Mouse (Mus musculus) layer of hippocampus, adult 2 months (tissue): ENCODE results near the gene Sidt2. TPM values are rescaled to one million over a fixed set of nuclear protein-coding genes. Genes with fewer than 3 reads are reported as not detected.

Source experiments
- DNase-seq, 2 experiments: peaks; one replicate each; pipeline ENCODE4 v3.0.0; 2022; ENCODE audit warnings: low spot score in 2 of 2
- H3K27ac ChIP-seq: fragments of 200-600 bp; 2 replicates; pipeline ENCODE4 v1.8.1; 2022
- H3K4me3 ChIP-seq: fragments of 200-600 bp; 2 replicates; pipeline ENCODE4 v1.8.1; 2022; ENCODE audit warnings: mild to moderate bottlenecking
- CTCF ChIP-seq: fragments of 200-600 bp; conservative IDR thresholded peaks from 2 replicates; pipeline ENCODE4 v1.8.1; 2022; ENCODE audit warnings: antibody characterized with exemption, mild to moderate bottlenecking, moderate library complexity
- total RNA-seq, 2 experiments: library from RNA; stranded (reverse); gene quantifications; 2 replicates each; pipeline ENCODE4 v1.2.3; 2021

Sidt2 gene
- total RNA-seq, 2 experiments from 2014 or later: 78.3 to 80.8 TPM

- no peak overlapping the region for H3K4me3 ChIP-seq
- no peak for TF ChIP-seq CTCF
- DNase-seq: peak in 1 of 2 experiments; percentile 42
- no peak overlapping the region; the same call in 1 of the 2 replicates for H3K27ac ChIP-seq
Observed at GRCm38 (mm10) chr9:45961855-45962254, 6.8 kb upstream of the Sidt2 start.

- no peak for TF ChIP-seq CTCF
- DNase-seq: no peak
- H3K27ac ChIP-seq: peak overlapping the region; percentile 71; the same call in 1 of the 2 replicates
- H3K4me3 ChIP-seq: no peak overlapping the region
Observed at GRCm38 (mm10) chr9:45959661-45960060, 4.6 kb upstream of the Sidt2 start.

DNA sequence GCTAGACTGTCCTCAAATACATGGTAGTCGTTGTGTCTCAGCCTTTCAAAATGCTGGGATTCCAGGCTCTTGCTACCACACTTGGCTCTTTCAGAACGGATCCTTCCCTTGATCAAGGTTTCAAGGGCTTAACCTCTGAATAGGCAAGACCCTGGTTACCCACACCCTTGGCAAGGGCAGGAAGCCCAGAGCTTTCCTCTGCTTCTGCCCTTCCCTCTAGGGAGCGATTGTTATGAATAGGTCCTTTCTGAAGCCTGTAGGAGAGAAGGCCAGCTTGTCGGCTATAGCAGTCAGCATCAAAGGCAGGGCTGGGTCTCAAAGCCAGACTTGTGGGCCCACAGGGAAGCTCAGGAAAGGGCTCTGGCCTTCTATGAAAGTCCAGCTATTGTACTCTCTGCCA lies 3.8 kb upstream of the Sidt2 start:
- no peak overlapping the region for H3K4me3 ChIP-seq
- no peak for TF ChIP-seq CTCF
- DNase-seq: no peak
- peak overlapping the region; percentile 58 for H3K27ac ChIP-seq

- DNase-seq: no peak
- TF ChIP-seq CTCF: no peak
- Histone ChIP-seq H3K4me3 (no peak overlapping the region), H3K27ac (peak overlapping the region; percentile 58)
Observed at GRCm38 (mm10) chr9:45958023-45958670, 3.1 kb upstream of the Sidt2 start.

DNA sequence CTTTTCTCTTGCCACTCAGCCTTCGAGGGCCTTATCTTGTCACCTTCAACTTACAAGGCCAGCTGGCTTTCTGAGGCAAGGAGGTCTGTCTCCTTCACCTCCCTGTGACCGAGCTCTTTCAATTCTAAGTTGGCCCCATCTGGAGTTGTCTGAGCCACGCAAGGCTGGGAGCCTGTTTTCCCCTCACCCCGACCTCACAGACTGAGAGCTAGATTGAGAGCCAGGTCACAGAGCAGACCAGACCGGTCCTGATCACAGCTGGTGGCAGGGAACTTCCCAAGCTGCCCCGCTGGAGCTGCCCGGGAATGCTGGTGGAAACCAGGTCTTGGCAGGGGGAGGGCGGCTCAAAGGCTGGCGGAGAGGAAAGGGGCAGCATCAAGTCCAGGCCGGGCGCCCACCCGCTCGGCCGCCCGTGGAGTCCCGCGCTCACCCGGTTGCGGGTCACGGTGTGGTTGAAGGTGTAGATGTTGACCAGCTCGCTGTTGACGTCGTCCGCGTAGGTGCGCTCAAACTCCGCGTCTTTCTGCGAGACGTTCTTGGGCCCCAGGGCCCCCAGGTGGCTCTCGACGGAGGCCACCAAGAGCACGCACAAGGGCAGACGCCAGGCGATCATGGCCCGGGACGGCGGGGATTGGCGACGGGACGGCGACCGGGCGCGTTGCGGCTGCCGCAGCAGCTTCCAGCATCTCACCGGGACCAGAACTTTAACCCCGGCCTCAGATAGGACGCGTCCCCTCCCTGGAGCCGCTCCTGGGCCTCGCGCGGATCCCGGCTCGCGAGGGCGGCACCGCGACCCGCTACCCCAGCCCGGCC lies 558 bp downstream of the Sidt2 start:
- no peak for TF ChIP-seq CTCF
- Histone ChIP-seq H3K27ac (peak overlapping the region; percentile 95), H3K4me3 (peak overlapping the region; percentile 98)
- peak in 1 of 2 experiments; percentile 46 for DNase-seq

DNA sequence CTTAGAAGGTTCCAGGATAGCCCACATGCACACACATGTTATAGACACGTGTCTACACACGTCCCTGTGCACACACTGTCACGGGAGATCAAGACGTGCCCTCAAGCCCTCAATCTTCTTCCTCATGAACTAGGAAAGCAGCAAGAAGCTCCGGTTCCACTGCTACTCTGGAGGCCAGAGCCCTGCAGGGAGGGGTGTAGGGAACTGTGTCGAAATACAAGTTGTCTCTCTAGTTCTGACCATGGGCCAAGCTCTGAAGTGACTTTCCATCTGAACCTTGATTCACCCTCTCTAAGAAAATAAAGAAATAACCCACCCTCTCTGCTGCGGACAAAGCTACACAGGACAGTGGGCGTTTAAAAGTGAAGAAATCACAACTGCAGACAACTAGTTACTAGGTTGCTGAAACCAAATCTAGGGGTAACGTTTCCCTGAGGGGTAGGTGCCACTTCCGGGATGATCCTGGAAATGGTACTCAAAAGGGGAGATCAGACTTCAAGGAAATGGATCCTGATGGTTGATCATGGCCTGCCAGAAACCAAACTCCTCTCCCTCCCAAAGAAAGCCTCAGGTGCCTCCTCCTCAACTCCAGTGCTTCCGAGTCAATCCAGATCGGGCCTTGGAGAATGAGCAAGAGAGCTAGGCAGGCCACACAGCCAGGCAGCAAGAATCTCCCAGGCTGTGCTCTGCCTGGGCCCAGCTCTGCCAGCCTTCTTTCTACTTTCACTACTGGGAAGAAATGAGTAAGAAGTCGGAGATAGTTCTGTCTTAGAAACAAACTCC lies 1.4 kb downstream of the Sidt2 start:
- peak overlapping the region; percentile 95 for H3K27ac ChIP-seq
- H3K4me3 ChIP-seq: peak overlapping the region; percentile 98
- no peak for TF ChIP-seq CTCF
- DNase-seq: no peak

DNA sequence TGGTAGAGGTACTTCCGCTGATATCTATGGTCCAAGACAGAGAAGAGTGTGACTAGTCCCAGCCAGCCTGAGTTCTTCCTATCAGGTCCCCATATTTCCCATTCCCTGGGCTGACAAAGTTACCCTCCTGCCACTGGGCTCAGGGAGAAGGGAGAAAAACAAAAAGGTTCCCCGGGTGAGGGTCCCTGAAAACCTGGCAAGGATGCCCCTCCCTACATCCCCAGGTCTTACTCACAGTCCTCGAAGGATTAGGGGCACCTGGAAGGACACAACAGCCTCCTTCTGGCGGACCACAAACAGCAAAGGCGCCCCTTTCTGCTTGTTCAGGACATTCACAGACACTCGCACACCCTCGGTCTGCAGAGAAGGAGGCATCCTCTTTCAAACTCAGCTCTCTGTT lies 2.2 kb downstream of the Sidt2 start:
- peak overlapping the region; percentile 95; the same call in 1 of the 2 replicates for H3K27ac ChIP-seq
- peak overlapping the region; percentile 98 for H3K4me3 ChIP-seq
- TF ChIP-seq CTCF: no peak
- DNase-seq: no peak

GRCm38 (mm10) chr9:45952057-45952456 lies 3.0 kb downstream of the Sidt2 start:
- Histone ChIP-seq H3K27ac (no peak overlapping the region), H3K4me3 (no peak overlapping the region)
- DNase-seq: no peak
- no peak for TF ChIP-seq CTCF

- no peak overlapping the region for H3K27ac ChIP-seq
- no peak for TF ChIP-seq CTCF
- no peak overlapping the region for H3K4me3 ChIP-seq
- no peak for DNase-seq
Observed at GRCm38 (mm10) chr9:45946872-45947183, 8.2 kb downstream of the Sidt2 start.

DNA sequence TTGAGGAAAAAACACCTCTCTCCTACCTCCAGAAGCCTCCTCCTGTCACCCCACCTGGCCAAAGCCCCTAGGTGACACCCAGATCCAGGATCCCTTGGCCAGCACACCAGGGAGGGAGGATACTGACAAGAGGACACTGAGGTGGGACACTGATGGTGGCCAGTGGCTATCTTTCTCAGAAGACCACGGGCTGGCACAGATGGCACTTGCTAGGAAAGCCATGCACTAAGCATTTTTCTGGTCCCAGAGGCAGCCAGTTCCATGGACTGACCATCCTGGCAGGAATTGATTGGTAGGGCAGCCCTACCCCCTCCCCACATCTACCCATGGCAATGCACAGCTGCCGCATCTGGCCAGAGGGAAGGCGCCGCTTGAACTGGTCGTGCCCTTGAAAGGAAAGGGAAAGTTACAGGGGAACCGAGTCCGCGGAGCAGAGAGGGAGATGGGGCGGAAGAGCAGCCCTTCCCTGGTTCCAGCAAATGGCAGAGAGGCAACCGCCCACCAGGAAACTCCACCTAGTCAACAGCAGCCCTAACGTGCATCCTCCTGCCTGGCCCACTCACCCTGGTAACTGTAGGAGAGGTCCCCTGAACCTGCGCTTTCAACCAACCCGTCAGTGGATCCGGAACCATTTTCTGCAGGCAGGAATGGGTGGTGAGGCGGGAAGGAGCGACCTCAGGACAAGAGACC lies 8.7 kb downstream of the Sidt2 start:
- TF ChIP-seq CTCF: no peak
- no peak overlapping the region for H3K4me3 ChIP-seq
- no peak for DNase-seq
- no peak overlapping the region for H3K27ac ChIP-seq

- no peak overlapping the region for H3K4me3 ChIP-seq
- no peak overlapping the region for H3K27ac ChIP-seq
- no peak for TF ChIP-seq CTCF
- DNase-seq: no peak
Observed at GRCm38 (mm10) chr9:45945721-45946120, 9.3 kb downstream of the Sidt2 start.

GRCm38 (mm10) chr9:45944506-45945400 lies 10.3 kb downstream of the Sidt2 start:
- no peak overlapping the region for H3K27ac ChIP-seq

More at GRCm38 (mm10) chr9:45944506-45945400, 10.3 kb downstream of the Sidt2 start:
- H3K4me3 ChIP-seq: no peak overlapping the region
- no peak for TF ChIP-seq CTCF
- no peak for DNase-seq
